Mouse (Mus musculus): ENCODE results near the gene Ccdc91.
A peak's percentile ranks its signal among the peaks of the same experiment; 100 is the strongest.

The Ccdc91 gene

GRCm38 (mm10) chr6:147475727-147476613 is at the start of gene Ccdc91:
TSS of gene Ccdc91 (plus strand) at chr6:147475828.
- DNase-seq (ENCODE audit: extremely low read depth, insufficient read length, low spot score) = peak; percentile 99

GRCm38 (mm10) chr6:147426927-147427487 is 48.6 kb upstream of the Ccdc91 start:
- no peak for DNase-seq (ENCODE audit: extremely low read depth, insufficient read length, low spot score)

DNA sequence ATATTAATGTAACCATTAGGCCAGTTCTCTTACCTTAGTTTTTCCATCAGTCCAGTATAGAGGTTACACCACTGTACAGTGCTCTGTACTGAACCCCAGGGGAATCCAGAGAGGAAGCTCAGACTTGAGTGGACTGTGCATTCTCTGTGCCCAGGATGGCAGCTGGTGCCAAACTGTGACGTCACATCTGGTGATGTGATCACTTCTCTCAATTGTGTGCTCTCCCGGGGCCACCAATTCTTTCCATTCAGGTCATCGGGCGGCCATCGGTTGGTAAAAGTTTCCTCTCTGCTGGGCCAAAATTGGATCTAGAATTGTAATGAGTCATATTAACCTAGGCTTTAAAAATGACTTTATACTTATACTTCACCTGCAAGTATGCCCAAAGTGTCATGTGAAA is 19.9 kb upstream of the Ccdc91 start:
- peak; percentile 38 for DNase-seq (ENCODE audit: extremely low read depth, insufficient read length, low spot score)

DNA sequence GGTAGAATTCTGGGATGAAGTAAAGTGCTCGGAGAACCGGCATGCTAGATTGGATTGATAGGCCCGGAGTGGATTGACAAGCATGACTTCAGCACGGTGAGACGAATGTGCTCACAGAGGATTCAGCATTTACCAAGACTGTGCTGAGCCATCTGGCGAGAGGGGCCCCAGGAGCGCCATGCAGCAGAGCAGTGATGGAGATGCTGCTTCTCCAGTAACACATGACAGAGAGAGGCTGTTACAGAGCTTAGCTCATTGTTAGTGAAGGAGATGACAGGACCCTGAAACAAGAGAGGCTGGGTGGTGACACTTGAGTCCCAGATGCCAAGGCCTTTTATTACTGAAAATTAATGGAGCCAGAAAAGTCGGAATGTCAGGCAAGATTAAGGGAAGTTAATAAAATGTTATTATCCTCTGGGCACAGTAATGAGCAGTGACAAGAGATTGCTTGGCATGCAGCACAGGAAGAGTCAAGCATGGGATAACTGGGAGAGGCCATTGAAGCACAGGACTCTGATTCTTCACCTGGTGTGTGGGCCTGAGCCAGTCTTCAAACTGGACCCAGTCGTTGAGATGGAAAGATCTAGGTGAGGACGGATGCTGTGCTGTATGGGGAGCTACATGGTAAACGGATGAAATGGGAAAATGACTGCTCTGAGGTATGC is 16.9 kb upstream of the Ccdc91 start:
- no peak for DNase-seq (ENCODE audit: extremely low read depth, insufficient read length, low spot score)

DNA sequence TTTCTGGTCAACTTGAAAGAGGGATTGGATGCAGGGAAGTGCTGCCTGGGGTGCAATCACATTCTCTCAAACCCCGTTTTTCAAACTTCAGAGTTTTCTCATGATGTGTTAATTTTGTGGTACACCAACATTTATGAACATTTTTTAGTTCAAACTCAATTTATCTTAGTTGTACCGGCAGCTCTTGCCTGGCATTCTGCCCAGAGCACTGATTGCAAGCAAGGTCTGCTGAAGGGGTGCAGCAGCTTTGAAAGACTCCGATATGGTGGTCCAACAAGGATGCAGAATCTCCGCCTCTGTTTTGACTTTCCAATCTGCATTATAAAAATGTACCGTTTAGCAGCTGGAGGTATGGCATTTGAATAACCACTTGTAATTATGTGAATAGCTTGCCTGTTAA is 5.6 kb upstream of the Ccdc91 start:
- no peak for DNase-seq (ENCODE audit: extremely low read depth, insufficient read length, low spot score)

- no peak for DNase-seq (ENCODE audit: extremely low read depth, insufficient read length, low spot score)
These were observed 5.5 kb downstream of the Ccdc91 start for GRCm38 (mm10) chr6:147481141-147481540.

- no peak for DNase-seq (ENCODE audit: extremely low read depth, insufficient read length, low spot score)
These were observed 14.5 kb downstream of the Ccdc91 start for GRCm38 (mm10) chr6:147490120-147490519.

DNA sequence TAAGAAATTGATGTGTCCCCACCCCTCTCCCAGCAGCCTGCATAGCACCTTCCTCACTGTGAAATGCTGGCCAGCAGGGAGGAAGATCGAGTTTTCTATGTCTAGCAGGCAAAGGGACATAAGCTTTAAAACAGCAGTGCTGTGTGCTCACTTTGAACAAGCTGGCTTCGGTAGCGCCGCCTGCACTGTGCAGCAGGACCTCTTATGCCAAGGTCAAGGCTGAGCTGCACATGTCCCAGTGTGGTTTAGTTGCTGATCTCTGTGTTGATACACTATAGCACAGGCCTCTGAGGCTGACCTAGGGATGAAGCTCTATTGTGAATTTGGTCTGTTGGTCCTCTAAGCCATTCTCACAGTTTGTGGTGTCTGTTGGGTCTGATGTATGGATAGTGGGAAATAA is 16.9 kb downstream of the Ccdc91 start:
- DNase-seq (ENCODE audit: extremely low read depth, insufficient read length, low spot score) = no peak

DNA sequence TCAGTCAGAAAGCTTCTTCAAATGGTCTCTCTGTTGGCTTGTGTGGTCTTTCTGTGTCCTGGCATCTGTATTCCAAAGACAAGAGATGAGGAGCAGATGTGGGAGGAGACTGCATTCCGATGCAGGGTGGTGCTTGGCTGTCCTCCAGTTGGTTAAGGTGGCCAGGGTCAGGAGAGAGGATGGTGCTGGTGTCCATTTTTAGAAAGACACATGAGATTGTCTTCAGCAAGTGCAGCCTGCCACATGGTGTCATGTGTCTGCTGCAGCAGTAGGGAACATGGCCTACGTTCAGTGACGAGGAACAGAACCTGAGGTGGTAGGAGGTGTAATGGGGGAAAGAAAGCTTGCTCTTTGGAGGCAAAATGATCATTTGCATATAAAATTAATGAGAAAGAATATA is 25.8 kb downstream of the Ccdc91 start:
- no peak for DNase-seq (ENCODE audit: extremely low read depth, insufficient read length, low spot score)

GRCm38 (mm10) chr6:147506074-147506473 is 30.4 kb downstream of the Ccdc91 start:
- DNase-seq (ENCODE audit: extremely low read depth, insufficient read length, low spot score) = peak; percentile 58

DNA sequence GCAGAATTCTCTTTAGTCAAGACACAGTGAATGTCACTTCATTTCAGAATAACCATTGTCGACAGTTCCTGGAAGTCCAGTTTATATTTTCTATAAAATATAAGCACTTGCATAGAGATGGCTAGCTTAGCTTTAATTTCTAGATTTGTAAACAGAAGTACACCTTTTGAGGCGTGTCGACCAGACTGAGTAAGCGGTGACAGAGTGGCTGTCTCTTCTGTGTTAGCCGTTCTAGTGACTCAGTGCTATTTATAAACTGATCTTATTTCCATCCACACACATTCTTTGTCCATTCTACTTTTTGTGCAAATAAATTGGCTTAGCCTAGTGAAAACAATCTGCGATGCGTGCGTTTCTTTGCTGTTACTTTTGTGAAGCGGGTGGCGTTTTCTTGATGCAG is 30.9 kb downstream of the Ccdc91 start:
- peak; percentile 36 for DNase-seq (ENCODE audit: extremely low read depth, insufficient read length, low spot score)

DNA sequence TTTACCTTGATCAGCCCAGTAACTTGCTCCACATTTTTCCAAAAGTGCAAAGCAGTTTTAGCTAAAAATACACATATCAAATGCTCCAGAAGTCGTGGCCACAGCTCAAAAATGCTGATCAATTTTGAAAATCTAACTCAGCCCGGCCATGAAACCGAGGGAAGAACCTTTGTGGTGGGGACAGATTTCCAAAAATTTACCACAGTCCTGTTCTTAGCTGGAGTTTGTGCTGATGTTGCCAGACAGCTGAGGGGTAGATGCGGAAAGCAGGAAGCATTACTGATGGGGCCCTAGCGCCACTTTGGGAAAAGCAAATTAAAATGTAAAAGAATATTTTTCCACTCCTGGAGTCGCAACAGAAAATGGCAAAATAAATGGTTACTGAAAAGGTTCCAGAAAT is 31.6 kb downstream of the Ccdc91 start:
- DNase-seq (ENCODE audit: extremely low read depth, insufficient read length, low spot score) = no peak

GRCm38 (mm10) chr6:147510516-147510915 is 34.9 kb downstream of the Ccdc91 start:
- no peak for DNase-seq (ENCODE audit: extremely low read depth, insufficient read length, low spot score)

DNA sequence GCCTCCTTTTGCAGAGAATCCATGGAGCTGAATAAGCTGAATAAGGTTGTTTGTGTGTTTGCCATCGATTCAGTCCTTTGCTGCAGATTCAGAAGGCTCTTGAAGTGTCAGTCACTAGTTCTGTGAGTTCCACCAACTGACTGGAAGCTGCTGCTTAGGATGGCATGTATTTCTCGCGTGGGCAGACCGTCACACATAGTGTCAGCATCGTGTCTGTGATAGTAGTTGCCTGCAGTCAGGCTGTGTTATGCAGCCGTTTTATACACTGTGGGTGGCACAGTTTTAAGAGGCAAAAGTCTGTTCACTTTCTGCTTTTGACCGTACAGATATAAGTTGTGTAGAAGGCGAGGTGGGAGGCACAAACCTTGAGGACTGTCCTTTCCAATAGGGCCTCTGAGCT is 42.3 kb downstream of the Ccdc91 start:
- no peak for DNase-seq (ENCODE audit: extremely low read depth, insufficient read length, low spot score)

DNA sequence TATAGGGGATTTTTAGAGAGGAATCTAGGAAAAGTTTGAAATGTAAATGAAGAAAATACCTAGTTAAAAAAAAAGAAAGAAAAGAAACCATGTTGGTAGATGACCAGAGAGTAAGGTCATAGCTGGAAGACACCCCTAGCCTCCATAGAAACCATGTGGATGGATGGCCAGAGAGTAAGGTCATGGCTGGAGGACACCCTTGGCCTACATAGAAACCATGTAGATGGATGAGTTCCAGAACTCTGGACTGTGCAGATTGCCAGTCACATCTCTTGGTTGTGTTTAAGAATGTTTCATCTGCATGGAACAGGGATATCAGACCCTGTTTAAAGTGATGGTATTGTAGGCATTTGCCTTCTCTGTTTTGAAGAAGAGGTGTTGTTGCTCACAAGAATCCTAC is 49.6 kb downstream of the Ccdc91 start:
- no peak for DNase-seq (ENCODE audit: extremely low read depth, insufficient read length, low spot score)

GRCm38 (mm10) chr6:147534971-147535370 is 59.3 kb downstream of the Ccdc91 start:
- DNase-seq (ENCODE audit: extremely low read depth, insufficient read length, low spot score) = no peak

DNA sequence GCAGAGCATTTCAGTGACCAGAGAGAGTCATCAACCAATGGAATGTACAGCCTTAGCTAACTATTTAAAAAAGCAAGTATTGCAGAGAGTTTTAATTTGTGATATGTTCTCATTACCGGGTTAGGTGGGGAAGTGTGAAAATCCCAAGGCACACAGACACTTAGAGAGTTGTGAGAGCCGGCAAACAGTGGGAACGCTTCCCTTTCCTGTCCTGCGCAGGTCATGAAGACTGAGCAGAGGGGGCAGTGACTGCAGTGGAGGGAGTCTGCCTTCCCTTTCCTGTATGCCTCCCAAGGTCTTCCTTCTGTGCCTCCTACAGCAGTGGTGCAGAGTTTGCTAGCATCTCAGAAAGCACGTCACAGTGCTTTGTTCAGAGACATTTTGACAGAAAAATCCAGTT is 62.6 kb downstream of the Ccdc91 start:
- no peak for DNase-seq (ENCODE audit: extremely low read depth, insufficient read length, low spot score)

DNA sequence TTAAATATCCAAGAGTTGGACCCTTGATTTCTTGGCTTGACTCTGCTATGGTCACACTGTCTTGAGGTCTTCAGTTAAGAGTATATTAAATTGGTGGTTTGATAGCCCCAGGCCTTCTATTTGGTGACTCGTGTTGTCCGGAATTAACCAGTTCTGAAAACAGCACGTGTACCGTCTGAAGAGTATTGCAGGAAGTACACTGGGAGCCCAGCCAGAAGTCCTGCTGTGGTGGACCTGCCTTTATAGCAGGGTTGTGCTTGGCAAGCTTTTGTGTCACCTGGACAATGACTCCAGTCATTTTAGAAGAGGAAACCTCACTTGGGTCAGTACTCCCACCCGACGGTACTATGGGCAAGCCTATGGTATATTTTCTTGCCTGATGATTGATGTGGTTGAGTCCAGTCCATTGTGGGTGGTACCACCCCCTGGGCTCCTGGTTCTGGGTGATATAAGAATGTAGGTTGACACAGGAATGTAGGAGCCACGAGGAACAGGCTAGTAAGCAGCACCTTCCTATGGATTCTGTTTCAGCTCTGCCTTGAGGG is 63.5 kb downstream of the Ccdc91 start:
- no peak for DNase-seq (ENCODE audit: extremely low read depth, insufficient read length, low spot score)

- DNase-seq (ENCODE audit: extremely low read depth, insufficient read length, low spot score) = no peak
These were observed 65.3 kb downstream of the Ccdc91 start for GRCm38 (mm10) chr6:147540942-147541341.

DNA sequence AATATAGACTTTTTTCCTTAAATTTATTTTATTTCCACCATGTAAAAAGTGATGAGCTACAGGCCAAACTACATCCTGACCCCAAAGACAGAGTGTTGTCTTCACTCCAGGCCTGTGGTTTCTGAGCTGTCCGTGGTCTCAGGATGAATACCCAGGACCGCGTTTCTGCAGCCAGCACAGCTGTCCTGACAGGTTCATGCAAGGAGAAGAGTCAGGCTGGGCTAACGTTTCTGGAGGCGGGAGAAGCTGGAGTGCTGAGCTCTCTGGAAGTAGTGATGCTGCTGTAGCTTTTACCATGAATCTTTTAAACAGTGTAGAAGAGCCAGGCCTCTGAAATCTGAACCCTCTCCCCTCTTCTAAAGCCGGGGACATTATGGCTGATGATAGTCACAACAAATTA is 80.0 kb downstream of the Ccdc91 start:
- no peak for DNase-seq (ENCODE audit: extremely low read depth, insufficient read length, low spot score)

- no peak for DNase-seq (ENCODE audit: extremely low read depth, insufficient read length, low spot score)
These were observed 83.7 kb downstream of the Ccdc91 start for GRCm38 (mm10) chr6:147559316-147559715.
